Mouse (Mus musculus) midbrain, embryonic 10.5 days (tissue): Measurements from ENCODE around the gene Spns3. TPM values are rescaled to one million over a fixed set of nuclear protein-coding genes. Genes with fewer than 3 reads are reported as not detected.

ENCODE experiments used
- DNase-seq: peaks from one replicate; pipeline ENCODE4 v3.0.0-alpha.2; 2017; ENCODE audit warnings: low spot score
- H3K27ac ChIP-seq: fragments of 300-500 bp; sonication (generic); replicated peaks from 2 replicates; pipeline ENCODE4 v1.5.1; 2016; ENCODE audit warnings: mild to moderate bottlenecking
- H3K27me3 ChIP-seq: fragments of 300-500 bp; sonication (generic); 2 replicates; pipeline ENCODE4 v1.6.1; 2016; ENCODE audit warnings: low read depth, mild to moderate bottlenecking; ENCODE audit not compliant: poor library complexity, severe bottlenecking
- H3K36me3 ChIP-seq: fragments of 300-500 bp; sonication (generic); 2 replicates; pipeline ENCODE4 v1.6.1; 2016; ENCODE audit warnings: mild to moderate bottlenecking, moderate library complexity
- H3K4me1 ChIP-seq: fragments of 300-500 bp; sonication (generic); 2 replicates; pipeline ENCODE4 v1.6.1; 2016
- H3K4me3 ChIP-seq: fragments of 300-500 bp; sonication (generic); 2 replicates; pipeline ENCODE4 v1.5.1; 2016; ENCODE audit warnings: mild to moderate bottlenecking, moderate library complexity
- H3K9me3 ChIP-seq: fragments of 300-500 bp; sonication (generic); replicated peaks from 2 replicates; pipeline ENCODE4 v1.6.1; 2016; ENCODE audit warnings: mild to moderate bottlenecking
- WGBS: fragments of 180-500 bp; shearing (Covaris S2); methylation state at CpG from one replicate; pipeline ENCODE4 v1.1.7; 2016; 5-methylcytosine and 5-hydroxymethylcytosine counted together
- polyA plus RNA-seq: library from polyadenylated mRNA; unstranded; fragments of >200 nt; fragmentation: Nextera tagmentation; extraction: Ambion mirVana; gene quantifications from 2 replicates; pipeline ENCODE4 v1.2.1, GENCODE M21; 2016

The Spns3 gene
- polyA plus RNA-seq, 1 experiment from 2014 or later, result not detected

DNA sequence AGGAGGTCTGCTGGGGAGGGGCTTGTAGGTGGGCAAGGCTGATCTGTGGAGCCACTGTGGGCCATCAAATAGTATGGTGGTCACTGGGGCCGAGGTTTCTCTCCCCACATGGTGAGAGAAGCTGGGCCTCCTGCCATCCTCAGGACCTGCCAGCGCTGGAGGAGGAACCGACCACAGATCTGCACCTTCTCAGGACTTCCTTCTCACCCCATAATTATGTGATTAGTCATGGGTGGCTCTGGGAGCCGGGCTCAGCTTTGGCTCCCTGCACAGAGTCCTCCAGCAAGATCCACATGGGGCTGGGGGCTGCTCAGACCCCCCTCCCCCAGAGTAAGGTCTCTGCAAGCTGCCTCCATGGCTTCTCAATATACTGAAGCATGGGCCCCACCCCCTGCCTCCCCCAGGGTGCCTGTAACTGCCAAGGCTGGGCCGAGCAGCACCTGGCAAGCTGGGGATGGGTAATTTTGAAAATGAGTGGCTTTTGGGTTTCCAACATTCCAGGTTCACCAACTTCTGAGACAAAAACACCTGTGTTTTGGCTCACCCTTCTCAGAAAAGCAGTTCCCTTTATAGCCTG, 48.8 kb downstream of the Spns3 start:
- no peak for DNase-seq
- peaks cover 29% of the 10 kb centered on the region for H3K4me1 ChIP-seq
- H3K36me3 ChIP-seq, result no peaks in the 10 kb centered on the region
- 31% methylated on average over 5 of the region's 5 CpGs for WGBS
- H3K9me3 ChIP-seq, result no peaks in the 10 kb centered on the region
- no peak overlapping the region; the same call in 1 of the 2 replicates for H3K27ac ChIP-seq
- H3K27me3 ChIP-seq, result peaks cover 12% of the 10 kb centered on the region
- H3K4me3 ChIP-seq, result no peak overlapping the region

DNA sequence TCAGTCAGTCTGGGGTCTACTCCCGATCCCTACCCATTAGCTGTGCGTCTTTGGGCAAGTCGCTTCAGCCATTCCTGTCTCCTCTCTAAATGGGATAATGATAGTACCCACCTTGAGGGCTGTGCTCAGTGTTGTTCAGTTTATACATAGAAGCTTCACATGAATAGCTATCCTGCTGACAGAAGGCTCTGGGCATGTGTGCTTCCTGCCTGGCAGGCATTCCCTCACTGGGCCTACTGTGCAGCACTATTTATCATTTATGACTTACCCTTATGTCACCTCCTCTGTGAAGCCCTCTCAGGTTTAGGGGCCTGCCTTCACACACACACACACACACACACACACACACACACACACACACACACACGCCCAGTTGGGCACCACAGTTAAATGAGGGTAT, 50.2 kb downstream of the Spns3 start:
- Histone ChIP-seq H3K9me3 (no peaks in the 10 kb centered on the region), H3K36me3 (no peaks in the 10 kb centered on the region), H3K27me3 (peaks cover 12% of the 10 kb centered on the region), H3K4me1 (peaks cover 29% of the 10 kb centered on the region), H3K27ac (no peak overlapping the region), H3K4me3 (no peak overlapping the region)
- 93% methylated on average over 4 of the region's 4 CpGs for WGBS
- DNase-seq, result no peak

DNA sequence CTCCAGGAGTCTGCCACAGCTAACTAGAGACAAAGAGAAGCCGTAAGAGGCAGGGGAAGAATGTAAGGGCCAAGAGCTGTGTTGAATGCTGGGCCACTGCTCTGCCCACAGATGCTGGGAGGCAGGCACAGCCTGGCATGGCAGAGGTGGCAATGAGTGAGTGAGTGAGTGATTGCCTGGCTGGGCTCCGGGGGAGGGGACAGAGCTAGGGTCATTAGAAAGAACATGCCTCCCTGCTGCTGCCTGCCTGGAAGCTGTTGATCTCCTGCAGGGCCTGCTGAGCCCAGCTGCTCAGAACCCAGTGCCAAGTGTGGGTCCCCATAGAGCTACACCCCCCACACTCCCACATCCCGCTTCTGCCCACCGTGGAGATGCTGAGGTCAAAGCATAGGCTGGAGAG, 52.9 kb downstream of the Spns3 start:
- WGBS, result 27% methylated on average over 4 of the region's 4 CpGs
- H3K9me3 ChIP-seq, result no peaks in the 10 kb centered on the region
- no peak for DNase-seq

DNA sequence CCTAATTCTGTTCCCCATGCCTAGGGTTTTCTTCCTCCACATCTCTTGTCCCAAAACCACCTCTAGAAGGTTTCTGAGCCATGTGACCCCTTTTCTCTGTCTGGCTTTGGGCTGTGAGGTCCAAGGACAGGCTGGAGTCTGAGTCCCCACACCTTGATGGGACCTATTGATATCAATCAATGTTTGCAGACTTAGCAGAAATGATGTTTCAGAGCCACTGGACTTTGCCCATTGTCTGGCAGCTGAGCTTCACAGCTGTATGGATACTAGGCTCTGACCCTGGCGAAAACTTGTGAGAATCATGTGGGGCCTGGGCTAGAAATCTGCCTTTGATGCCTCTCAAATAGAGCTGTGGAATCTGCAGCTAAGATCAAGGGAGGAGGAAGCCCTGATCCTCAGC, 53.5 kb downstream of the Spns3 start:
- Histone ChIP-seq H3K27ac (no peak overlapping the region), H3K4me1 (peaks cover 12% of the 10 kb centered on the region), H3K27me3 (peaks cover 15% of the 10 kb centered on the region), H3K9me3 (no peaks in the 10 kb centered on the region), H3K4me3 (no peak overlapping the region), H3K36me3 (no peaks in the 10 kb centered on the region)
- DNase-seq, result no peak
- WGBS, result 69% methylated on average over 1 of the region's 1 CpGs

More for the DNA sequence above, 52.9 kb downstream of the Spns3 start:
- Histone ChIP-seq H3K27me3 (peaks cover 12% of the 10 kb centered on the region), H3K4me1 (peaks cover 15% of the 10 kb centered on the region), H3K27ac (no peak overlapping the region), H3K4me3 (no peak overlapping the region), H3K36me3 (no peaks in the 10 kb centered on the region)

GRCm38 (mm10) chr11:72496066-72496465, 54.2 kb downstream of the Spns3 start:
- H3K9me3 ChIP-seq, result no peaks in the 10 kb centered on the region
- DNase-seq, result no peak
- H3K4me3 ChIP-seq, result no peak overlapping the region
- H3K4me1 ChIP-seq, result peaks cover 11% of the 10 kb centered on the region
- H3K27ac ChIP-seq, result no peak overlapping the region
- H3K36me3 ChIP-seq, result no peaks in the 10 kb centered on the region
- peaks cover 22% of the 10 kb centered on the region for H3K27me3 ChIP-seq
- WGBS, result 77% methylated on average over 3 of the region's 3 CpGs

GRCm38 (mm10) chr11:72494046-72494988, 56.0 kb downstream of the Spns3 start:
- no peak for DNase-seq
- no peaks in the 10 kb centered on the region for H3K36me3 ChIP-seq
- no peaks in the 10 kb centered on the region for H3K9me3 ChIP-seq
- H3K4me3 ChIP-seq, result no peak overlapping the region
- no peak overlapping the region for H3K27ac ChIP-seq
- H3K4me1 ChIP-seq, result peaks cover 22% of the 10 kb centered on the region
- H3K27me3 ChIP-seq, result peaks cover 34% of the 10 kb centered on the region
- 57% methylated on average over 8 of the region's 8 CpGs for WGBS

DNA sequence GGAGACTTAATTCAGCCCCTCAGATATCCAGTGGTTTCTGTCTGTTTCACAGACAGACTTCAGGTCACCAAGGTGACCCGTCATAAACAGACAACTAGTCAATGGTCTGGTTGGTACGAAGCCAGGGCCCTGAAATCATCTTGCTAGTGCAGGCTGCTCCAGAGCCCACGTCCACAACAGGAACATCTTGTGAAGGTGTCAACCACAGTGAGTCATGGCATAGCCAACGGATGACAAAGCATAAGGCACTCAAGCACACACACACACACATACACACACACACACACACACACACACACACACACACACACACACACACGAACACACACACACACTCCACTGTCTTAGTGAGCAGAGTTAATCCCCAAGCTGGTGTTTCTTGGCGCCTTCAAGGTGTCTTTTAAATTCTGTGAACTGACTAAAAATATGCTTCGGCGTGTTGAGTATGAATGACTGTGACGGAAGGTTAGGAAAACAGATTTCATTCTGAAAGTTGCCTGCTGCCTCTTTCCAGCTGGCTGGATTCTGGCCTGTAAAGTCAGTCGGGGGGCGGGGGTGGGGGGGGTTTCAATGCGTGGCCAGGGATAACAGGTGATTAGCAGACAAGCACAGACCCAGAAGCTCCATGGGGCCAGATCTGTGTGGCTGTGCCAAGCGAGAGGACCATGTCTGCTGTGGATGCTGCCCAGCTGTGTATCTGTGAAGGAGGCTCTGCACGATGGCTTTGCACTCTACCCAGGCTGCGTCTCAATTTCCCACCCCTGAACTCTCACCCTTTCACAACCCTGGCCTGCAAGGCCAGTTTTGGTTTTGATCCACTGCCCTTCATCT, 59.0 kb downstream of the Spns3 start:
- no peak overlapping the region for H3K27ac ChIP-seq
- DNase-seq, result no peak
- no peaks in the 10 kb centered on the region for H3K36me3 ChIP-seq
- 76% methylated on average over 15 of the region's 15 CpGs for WGBS
- H3K9me3 ChIP-seq, result no peaks in the 10 kb centered on the region
- peaks cover 37% of the 10 kb centered on the region for H3K4me1 ChIP-seq
- H3K4me3 ChIP-seq, result no peak overlapping the region
- H3K27me3 ChIP-seq, result peaks cover 54% of the 10 kb centered on the region

DNA sequence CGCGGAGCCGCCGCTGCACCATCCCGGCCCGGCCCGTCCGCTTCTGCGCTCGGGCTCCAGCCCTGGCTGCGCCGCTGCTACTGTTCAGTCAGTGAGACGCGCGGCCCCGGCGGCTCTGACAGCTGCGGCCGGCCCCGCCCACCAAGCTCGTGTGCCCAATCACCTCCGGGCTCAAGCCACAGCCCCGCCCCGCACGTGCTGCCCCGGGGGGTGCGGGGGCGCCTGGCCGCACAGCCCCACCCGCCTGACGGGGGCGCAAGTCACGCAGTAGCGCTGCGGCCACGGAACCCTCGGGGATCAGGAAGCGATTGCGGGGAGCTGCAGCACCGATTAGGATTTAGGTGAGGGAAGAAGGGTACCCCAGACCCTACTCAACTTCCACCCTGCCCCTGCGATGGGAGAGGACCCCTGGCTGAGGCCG, 60.4 kb downstream of the Spns3 start, which contains the start of gene Spns2:
Gene Spns2, minus strand, starts transcription at position 24 of the 421 bp plus-strand sequence.
- Histone ChIP-seq H3K36me3 (no peaks in the 10 kb centered on the region), H3K27me3 (peaks cover 54% of the 10 kb centered on the region), H3K4me3 (peak within 1 kb of the TSS; percentile 73), H3K27ac (peak within 1 kb of the TSS; percentile 76), H3K4me1 (peaks cover 48% of the 10 kb centered on the region), H3K9me3 (no peaks in the 10 kb centered on the region)
- WGBS, result under 1% methylated on average over 42 of the region's 42 CpGs
- peak; percentile 89 for DNase-seq

DNA sequence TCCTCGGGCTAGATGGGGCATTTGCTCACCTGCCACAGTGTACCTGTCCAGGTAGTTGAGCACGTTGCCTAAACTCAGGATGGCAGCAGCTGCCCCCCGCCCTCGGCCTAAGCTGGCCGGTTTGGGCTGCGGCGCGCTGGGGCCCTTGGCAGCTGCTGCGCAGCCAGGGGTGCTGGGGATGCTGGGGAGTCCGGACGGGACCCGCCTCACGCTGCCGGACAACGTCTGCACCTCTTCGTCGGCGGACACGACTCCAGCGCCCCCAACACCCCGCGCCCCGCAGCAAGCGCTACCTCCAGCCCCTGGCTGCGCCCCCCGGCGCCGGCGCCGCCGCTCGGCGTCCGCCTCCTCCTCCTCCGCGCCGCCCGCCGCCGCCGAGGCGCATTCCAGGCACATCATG, 60.9 kb downstream of the Spns3 start:
- peaks cover 54% of the 10 kb centered on the region for H3K27me3 ChIP-seq
- peak overlapping the region; percentile 73 for H3K4me3 ChIP-seq
- H3K4me1 ChIP-seq, result peaks cover 51% of the 10 kb centered on the region
- DNase-seq, result no peak
- H3K36me3 ChIP-seq, result no peaks in the 10 kb centered on the region
- WGBS, result 2% methylated on average over 42 of the region's 42 CpGs
- H3K9me3 ChIP-seq, result no peaks in the 10 kb centered on the region
- peak overlapping the region; percentile 76 for H3K27ac ChIP-seq

GRCm38 (mm10) chr11:72488753-72489271, 61.5 kb downstream of the Spns3 start:
- peaks cover 54% of the 10 kb centered on the region for H3K27me3 ChIP-seq
- under 1% methylated on average over 38 of the region's 38 CpGs for WGBS
- H3K36me3 ChIP-seq, result no peaks in the 10 kb centered on the region
- H3K4me3 ChIP-seq, result peak overlapping the region; percentile 73
- H3K9me3 ChIP-seq, result no peaks in the 10 kb centered on the region
- peaks cover 51% of the 10 kb centered on the region for H3K4me1 ChIP-seq
- H3K27ac ChIP-seq, result peak overlapping the region; percentile 76
- DNase-seq, result peak; percentile 56

DNA sequence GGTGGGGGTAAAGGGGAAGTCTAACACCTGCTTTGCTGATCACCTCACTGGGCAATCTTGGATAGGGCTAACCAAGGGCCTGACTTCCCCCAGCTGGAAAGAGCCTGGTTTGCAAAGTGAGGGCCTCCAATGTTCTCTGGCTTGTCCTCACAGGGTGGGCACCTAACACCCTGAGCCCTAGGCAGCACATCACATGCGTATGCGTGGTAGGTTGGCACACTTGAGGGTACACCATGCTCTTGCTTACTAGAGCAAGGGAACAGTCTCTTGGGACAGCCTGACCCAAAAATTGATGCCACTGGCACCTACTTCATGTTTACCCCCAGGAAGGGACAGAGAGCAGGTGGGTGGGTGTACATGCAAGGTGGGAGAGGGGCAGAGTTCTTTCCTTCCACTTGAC, 62.6 kb downstream of the Spns3 start:
- 80% methylated on average over 2 of the region's 2 CpGs for WGBS
- Histone ChIP-seq H3K27me3 (peaks cover 54% of the 10 kb centered on the region), H3K27ac (no peak overlapping the region), H3K4me1 (peaks cover 51% of the 10 kb centered on the region), H3K4me3 (peak overlapping the region; percentile 73), H3K36me3 (no peaks in the 10 kb centered on the region), H3K9me3 (no peaks in the 10 kb centered on the region)
- DNase-seq, result no peak

DNA sequence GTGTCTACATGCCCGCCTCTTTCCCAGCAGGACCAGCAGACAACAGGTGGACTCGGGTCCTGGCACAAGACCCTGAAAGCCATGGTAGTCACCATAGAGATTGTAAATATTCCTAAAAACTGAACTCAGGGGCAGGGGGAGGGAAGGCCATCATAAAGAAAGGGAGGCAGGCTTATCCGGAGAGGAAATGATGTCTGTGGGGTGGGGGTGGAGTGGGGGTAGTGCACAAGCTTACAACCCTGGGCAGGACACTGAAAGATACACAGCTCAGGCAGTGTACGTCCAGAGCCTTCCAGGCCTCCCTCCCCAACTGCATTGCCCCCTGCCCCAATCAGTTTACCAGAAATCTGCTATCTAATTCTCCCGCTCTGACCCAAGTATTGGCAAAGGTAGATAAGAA, 63.1 kb downstream of the Spns3 start:
- Histone ChIP-seq H3K27me3 (peaks cover 54% of the 10 kb centered on the region), H3K4me1 (peaks cover 51% of the 10 kb centered on the region), H3K27ac (no peak overlapping the region), H3K36me3 (no peaks in the 10 kb centered on the region), H3K9me3 (no peaks in the 10 kb centered on the region), H3K4me3 (peak overlapping the region; percentile 73)
- WGBS, result 70% methylated on average over 5 of the region's 5 CpGs
- no peak for DNase-seq
